Mouse (Mus musculus) ES-Bruce4 (cell line): ENCODE data around the gene Mcu.

Experiments
- CTCF ChIP-seq: IDR thresholded peaks from one replicate; pipeline ENCODE4 v1.8.1; 2011; ENCODE audit warnings: low read depth, low read length
- EP300 ChIP-seq: IDR thresholded peaks from 2 replicates; pipeline ENCODE4 v1.6.1; 2011; ENCODE audit warnings: low read depth, low read length; ENCODE audit not compliant: insufficient read depth
- POLR2A ChIP-seq: IDR thresholded peaks from one replicate; pipeline ENCODE4 v1.8.1; 2011; ENCODE audit warnings: low read length; ENCODE audit not compliant: insufficient read depth

DNA sequence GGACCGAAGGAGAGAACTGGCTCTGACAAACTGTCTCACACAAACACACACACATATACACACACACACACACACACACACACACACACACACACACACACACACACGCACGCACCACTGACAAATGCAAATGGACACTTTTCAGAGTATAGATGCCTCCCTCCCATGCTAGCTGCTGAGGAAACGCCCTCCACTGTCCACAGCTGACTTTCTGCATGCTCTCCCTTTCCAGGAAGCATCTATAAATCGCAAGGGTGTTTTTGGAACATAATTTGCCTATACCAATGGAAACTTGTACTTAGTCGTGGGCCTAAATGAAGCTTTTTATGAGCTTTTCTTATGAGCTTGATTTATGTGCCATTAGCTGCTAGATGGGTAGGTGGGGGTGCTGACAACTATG lies 46.1 kb downstream of the Mcu start:
- TF ChIP-seq CTCF (no peak), EP300 (no peak), POLR2A (no peak)
